Mouse (Mus musculus): ENCODE results near the gene Usp22. TPM values are rescaled to one million over a fixed set of nuclear protein-coding genes. Genes with fewer than 3 reads are reported as not detected.
A peak's percentile ranks its signal among the peaks of the same experiment; 100 is the strongest.

The Usp22 gene
- total RNA-seq (2014; rRNA removed; ENCODE audit: low replicate concordance) (95.8 and 97.9 TPM in 2 replicates), polyA plus RNA-seq (2015; fragmentation: Nextera tagmentation; extraction: Ambion mirVana) (32.1 and 34.7 TPM in 2 replicates)

DNA sequence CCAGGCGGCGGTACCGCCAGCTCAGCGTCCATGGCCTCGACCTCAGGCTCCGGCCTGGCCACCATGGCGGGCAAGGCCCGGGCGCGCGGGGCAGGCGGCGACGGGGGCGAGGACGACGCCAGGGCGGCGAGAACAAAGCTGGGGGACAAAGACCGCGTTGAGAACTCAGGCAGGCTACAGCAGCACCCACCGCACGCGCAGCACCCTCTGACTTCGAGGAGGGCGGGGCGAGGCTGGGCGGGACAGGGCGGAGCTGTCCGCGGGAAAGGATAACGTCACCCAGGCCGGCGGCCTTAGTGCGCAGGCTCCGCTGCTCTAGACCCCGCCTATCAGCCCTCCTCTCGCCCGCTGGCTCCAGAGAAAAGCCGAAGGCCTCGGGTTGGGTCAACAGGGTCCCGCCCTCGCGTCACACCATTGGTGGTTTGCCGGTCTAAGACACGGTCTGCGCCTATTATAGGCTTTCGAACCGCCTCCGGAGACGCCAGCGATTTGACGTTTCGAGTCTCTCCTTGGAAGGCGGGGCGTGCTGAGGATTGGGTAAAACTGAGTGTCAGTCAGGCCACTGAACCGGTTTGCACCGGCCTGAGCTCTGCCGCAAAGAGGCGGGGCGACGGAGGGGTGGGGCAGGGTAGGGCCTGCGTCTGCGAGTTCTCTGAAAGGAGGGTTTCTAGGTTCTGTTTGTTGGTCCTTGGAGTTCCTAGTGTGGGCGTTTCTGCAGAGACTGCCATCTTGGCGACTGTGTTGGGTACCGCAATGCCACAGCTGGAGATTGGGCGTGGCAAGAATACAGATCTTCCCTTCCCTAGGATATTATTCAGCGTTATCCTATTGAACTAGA lies at the start of gene Usp22:
Usp22 (minus strand) TSS at position 235 of the 838 bp plus-strand sequence.
- H3K9ac ChIP-seq (replicated peaks; ENCODE audit: low read depth, low read length) = peak within 1 kb of the TSS; percentile 94
- peak within 1 kb of the TSS; percentile 88 for H3K4me2 ChIP-seq (ENCODE audit: low read depth, low read length)
- H3K27ac ChIP-seq (ENCODE audit: low read depth) = peak within 1 kb of the TSS; percentile 96
- DNase-seq (ENCODE audit: low spot score) (peak; percentile 99), ATAC-seq (ENCODE audit: insufficient read depth, low read depth) (peak; percentile 97)
- H3K36me3 ChIP-seq (replicated peaks; ENCODE audit: control insufficient read depth, insufficient read depth, low read length) = no peaks in the 10 kb centered on the region
- H3K4me1 ChIP-seq (ENCODE audit: control insufficient read depth, insufficient read depth) = peaks cover 9% of the 10 kb centered on the region; the same call in 1 of the 2 replicates
- peak within 1 kb of the TSS; percentile 94 for H3K4me3 ChIP-seq (ENCODE audit: low read depth, low read length)
- no peaks in the 10 kb centered on the region for H3K27me3 ChIP-seq (ENCODE audit: control insufficient read depth, insufficient read depth, low read length)
- no peak for TF ChIP-seq EP300 (IDR thresholded peaks at IDR 0.05; ENCODE audit: low read depth)
- no peak for TF ChIP-seq CTCF (IDR thresholded peaks at IDR 0.05; ENCODE audit: low read depth)
- under 1% methylated on average over 69 of the region's 69 CpGs for WGBS
- H3K9me3 ChIP-seq (replicated peaks; ENCODE audit: control insufficient read depth, low read length) = no peaks in the 10 kb centered on the region

GRCm38 (mm10) chr11:61224234-61224744 lies 49.4 kb upstream of the Usp22 start:
- Histone ChIP-seq H3K27ac (ENCODE audit: low read depth) (no peak overlapping the region), H3K9ac (replicated peaks; ENCODE audit: low read depth, low read length) (no peak overlapping the region), H3K27me3 (ENCODE audit: control insufficient read depth, insufficient read depth, low read length) (no peaks in the 10 kb centered on the region), H3K4me1 (ENCODE audit: control insufficient read depth, insufficient read depth) (peaks cover 21% of the 10 kb centered on the region), H3K36me3 (replicated peaks; ENCODE audit: control insufficient read depth, insufficient read depth, low read length) (no peaks in the 10 kb centered on the region), H3K4me3 (ENCODE audit: low read depth, low read length) (no peak overlapping the region), H3K9me3 (replicated peaks; ENCODE audit: control insufficient read depth, low read length) (no peaks in the 10 kb centered on the region), H3K4me2 (ENCODE audit: low read depth, low read length) (no peak overlapping the region)
- 27% methylated on average over 6 of the region's 6 CpGs for WGBS
- DNase-seq (ENCODE audit: low spot score) (no peak), ATAC-seq (ENCODE audit: insufficient read depth, low read depth) (no peak)
- TF ChIP-seq EP300 (IDR thresholded peaks at IDR 0.05; ENCODE audit: low read depth) (no peak), CTCF (IDR thresholded peaks at IDR 0.05; ENCODE audit: low read depth) (no peak)

DNA sequence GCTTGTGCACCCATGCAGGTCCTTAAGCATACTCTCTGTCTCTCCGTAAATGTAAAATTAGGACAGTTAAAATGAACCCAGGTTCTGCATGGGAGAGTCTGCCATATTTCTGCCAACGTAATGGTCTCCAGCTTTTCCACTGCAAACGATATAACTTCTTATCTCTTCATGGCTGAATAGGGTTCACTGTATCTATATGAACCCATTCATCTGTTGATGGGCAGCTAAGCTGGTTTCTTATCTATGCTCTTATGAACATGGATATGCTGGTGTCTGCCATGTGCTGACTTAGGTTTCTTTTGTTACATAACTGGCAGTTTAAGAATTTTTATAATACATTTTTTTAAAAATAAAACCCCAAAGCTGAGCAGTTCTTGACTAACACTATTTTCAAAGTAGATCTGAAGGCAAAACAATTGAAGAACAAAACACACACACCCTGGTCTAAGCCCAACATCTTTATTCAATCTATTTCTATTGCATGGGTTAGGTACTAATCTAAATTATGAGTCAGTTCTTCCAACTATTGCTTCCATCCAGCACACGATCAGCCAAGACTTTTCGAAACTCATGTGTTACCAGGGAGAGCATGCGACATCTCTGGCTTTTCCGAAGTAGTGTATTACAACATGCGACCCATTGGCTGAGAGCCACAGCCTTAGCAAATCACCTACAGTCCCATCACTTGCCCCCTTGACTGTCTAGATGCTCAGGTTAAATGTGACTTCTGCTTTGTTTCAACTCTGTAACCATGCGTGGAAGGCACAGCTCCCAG lies 48.3 kb upstream of the Usp22 start:
- DNase-seq (ENCODE audit: low spot score) (no peak), ATAC-seq (ENCODE audit: insufficient read depth, low read depth) (no peak)
- no peak overlapping the region for H3K27ac ChIP-seq (ENCODE audit: low read depth)
- no peak overlapping the region for H3K4me3 ChIP-seq (ENCODE audit: low read depth, low read length)
- no peak for TF ChIP-seq CTCF (IDR thresholded peaks at IDR 0.05; ENCODE audit: low read depth)
- no peak for TF ChIP-seq EP300 (IDR thresholded peaks at IDR 0.05; ENCODE audit: low read depth)
- 81% methylated on average over 9 of the region's 9 CpGs for WGBS
- no peak overlapping the region for H3K4me2 ChIP-seq (ENCODE audit: low read depth, low read length)
- no peaks in the 10 kb centered on the region for H3K9me3 ChIP-seq (replicated peaks; ENCODE audit: control insufficient read depth, low read length)
- no peaks in the 10 kb centered on the region for H3K27me3 ChIP-seq (ENCODE audit: control insufficient read depth, insufficient read depth, low read length)
- H3K9ac ChIP-seq (replicated peaks; ENCODE audit: low read depth, low read length) = no peak overlapping the region
- H3K4me1 ChIP-seq (ENCODE audit: control insufficient read depth, insufficient read depth) = peaks cover 17% of the 10 kb centered on the region
- no peaks in the 10 kb centered on the region for H3K36me3 ChIP-seq (replicated peaks; ENCODE audit: control insufficient read depth, insufficient read depth, low read length)

GRCm38 (mm10) chr11:61222007-61222406 lies 47.2 kb upstream of the Usp22 start:
- H3K4me2 ChIP-seq (ENCODE audit: low read depth, low read length) = no peak overlapping the region
- H3K27ac ChIP-seq (ENCODE audit: low read depth) = no peak overlapping the region
- no peak overlapping the region for H3K4me3 ChIP-seq (ENCODE audit: low read depth, low read length)
- ATAC-seq (ENCODE audit: insufficient read depth, low read depth) (no peak), DNase-seq (ENCODE audit: low spot score) (no peak)
- no peak overlapping the region for H3K9ac ChIP-seq (replicated peaks; ENCODE audit: low read depth, low read length)
- 84% methylated on average over 1 of the region's 1 CpGs for WGBS
- TF ChIP-seq CTCF (IDR thresholded peaks at IDR 0.05; ENCODE audit: low read depth) = no peak
- no peak for TF ChIP-seq EP300 (IDR thresholded peaks at IDR 0.05; ENCODE audit: low read depth)
- peaks cover 13% of the 10 kb centered on the region for H3K4me1 ChIP-seq (ENCODE audit: control insufficient read depth, insufficient read depth)
- no peaks in the 10 kb centered on the region for H3K9me3 ChIP-seq (replicated peaks; ENCODE audit: control insufficient read depth, low read length)
- no peaks in the 10 kb centered on the region for H3K36me3 ChIP-seq (replicated peaks; ENCODE audit: control insufficient read depth, insufficient read depth, low read length)
- H3K27me3 ChIP-seq (ENCODE audit: control insufficient read depth, insufficient read depth, low read length) = no peaks in the 10 kb centered on the region

- Histone ChIP-seq H3K9me3 (replicated peaks; ENCODE audit: control insufficient read depth, low read length) (no peaks in the 10 kb centered on the region), H3K27ac (ENCODE audit: low read depth) (no peak overlapping the region), H3K36me3 (replicated peaks; ENCODE audit: control insufficient read depth, insufficient read depth, low read length) (no peaks in the 10 kb centered on the region), H3K9ac (replicated peaks; ENCODE audit: low read depth, low read length) (no peak overlapping the region), H3K27me3 (ENCODE audit: control insufficient read depth, insufficient read depth, low read length) (no peaks in the 10 kb centered on the region), H3K4me1 (ENCODE audit: control insufficient read depth, insufficient read depth) (peaks cover 1% of the 10 kb centered on the region; the same call in 1 of the 2 replicates), H3K4me2 (ENCODE audit: low read depth, low read length) (no peak overlapping the region), H3K4me3 (ENCODE audit: low read depth, low read length) (no peak overlapping the region)
- peak; percentile 20; the same call in 1 of the 2 replicates for TF ChIP-seq CTCF (IDR thresholded peaks at IDR 0.05; ENCODE audit: low read depth)
- no peak for TF ChIP-seq EP300 (IDR thresholded peaks at IDR 0.05; ENCODE audit: low read depth)
- 46% methylated on average over 9 of the region's 9 CpGs for WGBS
- no peak for DNase-seq (ENCODE audit: low spot score)
- no peak for ATAC-seq (ENCODE audit: insufficient read depth, low read depth)
Measured at GRCm38 (mm10) chr11:61220156-61220881, 45.5 kb upstream of the Usp22 start.

Data from heart, postnatal 0 days (tissue).